13 mouse cellular contexts compared by ENCODE assay signal in genomic region chr11:106741232-106741631, GRCm38 (mm10). TPM values are rescaled to one million over a fixed set of nuclear protein-coding genes. Genes with fewer than 3 reads are reported as not detected.
DNase-seq lines count a peak whose midpoint lies in the region; ATAC-seq lines count a peak whose summit lies in the region.
"Had no signal": no experiment of that assay in that cellular context is flagged by ENCODE, and none has a peak within 500 bp of the region (broad histone marks: within the 10 kb centered on the region; RNA-seq: fewer than 3 reads in every experiment).

No protein-coding gene starts in this region.

- peak; percentile 41 to 48 for DNase-seq in cerebellum, postnatal 14 days
- no peak for DNase-seq in cerebellum, adult 11-12 months
- peak; percentile 93 for DNase-seq in midbrain, embryonic 11.5 days (ENCODE audit: low spot score, missing footprints)
- DNase-seq in retina, embryonic 14.5 days (ENCODE audit: low spot score) = peak; percentile 58
- DNase-seq in c-Kit-positive CD71-positive TER-119-positive erythroid progenitor cells, embryonic 14.5 days (ENCODE audit: low spot score) = no peak
- DNase-seq: heart, postnatal 14 days; kidney, postnatal 10 days had no signal

- H3K27ac ChIP-seq in midbrain, embryonic 11.5 days (ENCODE audit: low read depth, low read length) = no peak overlapping the region
- no peak overlapping the region for H3K27ac ChIP-seq in midbrain, embryonic 15.5 days
- H3K27ac ChIP-seq in forebrain, embryonic 12.5 days = peak overlapping the region; percentile 42; the same call in 1 of the 2 replicates
- H3K27ac ChIP-seq: embryonic facial prominence, embryonic 15.5 days; limb, embryonic 10.5 days; neural tube, embryonic 13.5 days had no signal

- H3K4me3 ChIP-seq in midbrain, embryonic 11.5 days (ENCODE audit: low read depth, low read length) = no peak overlapping the region
- no peak overlapping the region for H3K4me3 ChIP-seq in midbrain, embryonic 15.5 days
- no peak overlapping the region for H3K4me3 ChIP-seq in forebrain, embryonic 12.5 days (replicated peaks)
- H3K4me3 ChIP-seq: embryonic facial prominence, embryonic 15.5 days; limb, embryonic 10.5 days; neural tube, embryonic 13.5 days had no signal

- no peak overlapping the region for H3K9ac ChIP-seq in midbrain, embryonic 11.5 days (ENCODE audit: low read length)
- H3K9ac ChIP-seq in midbrain, embryonic 15.5 days = no peak overlapping the region
- H3K9ac ChIP-seq in forebrain, embryonic 12.5 days = no peak overlapping the region
- H3K9ac ChIP-seq: embryonic facial prominence, embryonic 15.5 days; neural tube, embryonic 13.5 days had no signal

- no peak for ATAC-seq in midbrain, embryonic 11.5 days (ENCODE audit: low FRiP score)
- ATAC-seq in midbrain, embryonic 15.5 days (replicated peaks) = no peak
- ATAC-seq in forebrain, embryonic 12.5 days (ENCODE audit: low FRiP score) = no peak
- no peak for ATAC-seq in inflammation-experienced regulatory T-cells, adult 6 months

- no peak overlapping the region for H3K4me2 ChIP-seq in midbrain, embryonic 11.5 days
- H3K4me2 ChIP-seq in midbrain, embryonic 15.5 days = no peak overlapping the region
- H3K4me2 ChIP-seq in forebrain, embryonic 12.5 days = no peak overlapping the region
- H3K4me2 ChIP-seq: embryonic facial prominence, embryonic 15.5 days; neural tube, embryonic 13.5 days had no signal

- no peaks in the 10 kb centered on the region for H3K27me3 ChIP-seq in midbrain, embryonic 11.5 days (ENCODE audit: control insufficient read depth, insufficient read depth, low read length)
- H3K27me3 ChIP-seq in midbrain, embryonic 15.5 days (replicated peaks) = no peaks in the 10 kb centered on the region
- H3K27me3 ChIP-seq in forebrain, embryonic 12.5 days = 0 out of 2 replicates have a peak, but pooled peaks cover 4% of the 10 kb centered on the region
- H3K27me3 ChIP-seq: embryonic facial prominence, embryonic 15.5 days had no signal

- 49% methylated on average over 6 of the region's 6 CpGs for whole genome bisulfite sequencing in midbrain, embryonic 11.5 days
- 23% methylated on average over 6 of the region's 6 CpGs for WGBS in midbrain, embryonic 15.5 days
- WGBS in forebrain, embryonic 12.5 days = 35% methylated on average over 6 of the region's 6 CpGs

- peaks cover 14% of the 10 kb centered on the region for H3K4me1 ChIP-seq in midbrain, embryonic 11.5 days (ENCODE audit: control insufficient read depth, insufficient read depth, low read length)
- H3K4me1 ChIP-seq in midbrain, embryonic 15.5 days = peaks cover 20% of the 10 kb centered on the region
- peaks cover 19% of the 10 kb centered on the region for H3K4me1 ChIP-seq in forebrain, embryonic 12.5 days

- no peaks in the 10 kb centered on the region for H3K9me3 ChIP-seq in midbrain, embryonic 11.5 days (ENCODE audit: control insufficient read depth, low read length)
- no peaks in the 10 kb centered on the region for H3K9me3 ChIP-seq in midbrain, embryonic 15.5 days
- H3K9me3 ChIP-seq in forebrain, embryonic 12.5 days = no peaks in the 10 kb centered on the region
- H3K9me3 ChIP-seq: embryonic facial prominence, embryonic 15.5 days; limb, embryonic 10.5 days; neural tube, embryonic 13.5 days had no signal

- H3K36me3 ChIP-seq in midbrain, embryonic 11.5 days (ENCODE audit: control insufficient read depth, insufficient read depth, low read length) = no peaks in the 10 kb centered on the region
- no peaks in the 10 kb centered on the region for H3K36me3 ChIP-seq in midbrain, embryonic 15.5 days (replicated peaks)
- H3K36me3 ChIP-seq in forebrain, embryonic 12.5 days (replicated peaks) = no peaks in the 10 kb centered on the region
- H3K36me3 ChIP-seq: embryonic facial prominence, embryonic 15.5 days; limb, embryonic 10.5 days; neural tube, embryonic 13.5 days had no signal

RNA-seq across cellular contexts. Expression of gene Pecam1, which starts 9.2 kb away (rescaled TPM):
- polyA plus RNA-seq in midbrain, embryonic 11.5 days (2014; fragmentation: Nextera tagmentation; extraction: Ambion mirVana) = 19.8 and 21.5 TPM in 2 replicates
- polyA plus RNA-seq in midbrain, embryonic 15.5 days (2015; fragmentation: Nextera tagmentation; extraction: Ambion mirVana) = 15.1 and 17.5 TPM in 2 replicates
- polyA plus RNA-seq in forebrain, embryonic 12.5 days (2016; fragmentation: Nextera tagmentation; extraction: Ambion mirVana) = 14.8 and 15.5 TPM in 2 replicates
- 100 to 1,000 TPM in 2 of 3 experiments, 10 to 100 TPM in 1; 44.4 to 106 (median 100) TPM for polyA plus RNA-seq in inflammation-experienced regulatory T-cells, adult 6 months (2017; shearing (Covaris generic))

RNA-seq across cellular contexts. Expression of gene Milr1, which starts 9.8 kb away (rescaled TPM):
- polyA plus RNA-seq in midbrain, embryonic 11.5 days (2014; fragmentation: Nextera tagmentation; extraction: Ambion mirVana) = 0.68 and 1.0 TPM in 2 replicates
- 0.79 and 0.88 TPM in 2 replicates for polyA plus RNA-seq in midbrain, embryonic 15.5 days (2015; fragmentation: Nextera tagmentation; extraction: Ambion mirVana)
- polyA plus RNA-seq in forebrain, embryonic 12.5 days (2016; fragmentation: Nextera tagmentation; extraction: Ambion mirVana) = 0.91 and 0.95 TPM in 2 replicates
- polyA plus RNA-seq in inflammation-experienced regulatory T-cells, adult 6 months (2017; shearing (Covaris generic)) = 10 to 100 TPM in 2 of 3 experiments, 1 to 10 TPM in 1; 9.0 to 12.2 (median 11.5) TPM

RNA-seq across cellular contexts. Expression of gene Polg2, which starts 38.1 kb away (rescaled TPM):
- polyA plus RNA-seq in midbrain, embryonic 11.5 days (2014; fragmentation: Nextera tagmentation; extraction: Ambion mirVana) = 9.7 and 11.2 TPM in 2 replicates
- 9.6 and 10.4 TPM in 2 replicates for polyA plus RNA-seq in midbrain, embryonic 15.5 days (2015; fragmentation: Nextera tagmentation; extraction: Ambion mirVana)
- 10.3 and 10.4 TPM in 2 replicates for polyA plus RNA-seq in forebrain, embryonic 12.5 days (2016; fragmentation: Nextera tagmentation; extraction: Ambion mirVana)
- 10 to 100 TPM; 12.5 to 20.8 (median 13.3) TPM for polyA plus RNA-seq in inflammation-experienced regulatory T-cells, adult 6 months (2017; shearing (Covaris generic))

RNA-seq across cellular contexts. Expression of gene Ddx5, which starts 47.8 kb away (rescaled TPM):
- polyA plus RNA-seq in midbrain, embryonic 11.5 days (2014; fragmentation: Nextera tagmentation; extraction: Ambion mirVana) = 515 and 561 TPM in 2 replicates
- 370 and 394 TPM in 2 replicates for polyA plus RNA-seq in midbrain, embryonic 15.5 days (2015; fragmentation: Nextera tagmentation; extraction: Ambion mirVana)
- polyA plus RNA-seq in forebrain, embryonic 12.5 days (2016; fragmentation: Nextera tagmentation; extraction: Ambion mirVana) = 507 and 536 TPM in 2 replicates
- polyA plus RNA-seq in inflammation-experienced regulatory T-cells, adult 6 months (2017; shearing (Covaris generic)) = 100 to 1,000 TPM; 400 to 575 (median 510) TPM

RNA-seq across cellular contexts. Expression of gene Cep95, which starts 47.8 kb away (rescaled TPM):
- polyA plus RNA-seq in midbrain, embryonic 11.5 days (2014; fragmentation: Nextera tagmentation; extraction: Ambion mirVana) = 22.1 and 23.1 TPM in 2 replicates
- 17.0 and 17.3 TPM in 2 replicates for polyA plus RNA-seq in midbrain, embryonic 15.5 days (2015; fragmentation: Nextera tagmentation; extraction: Ambion mirVana)
- 25.4 and 27.0 TPM in 2 replicates for polyA plus RNA-seq in forebrain, embryonic 12.5 days (2016; fragmentation: Nextera tagmentation; extraction: Ambion mirVana)
- polyA plus RNA-seq in inflammation-experienced regulatory T-cells, adult 6 months (2017; shearing (Covaris generic)) = 10 to 100 TPM; 23.6 to 40.6 (median 34.6) TPM

Comparison
In these comparisons a context has a peak if more than half of its experiments do, and no peak if none do; other contexts are left out.
1. DNase-seq: peak in cerebellum, postnatal 14 days (2 of 2), midbrain, embryonic 11.5 days (single experiment) and retina, embryonic 14.5 days (single experiment); none in cerebellum, adult 11-12 months (single experiment) and c-Kit-positive CD71-positive TER-119-positive erythroid progenitor cells, embryonic 14.5 days (single experiment).